Mouse (Mus musculus) embryo, embryonic 11.5 days (tissue): ENCODE measurements at regions not wholly inside any gene's neighbourhood (a gene's known extent, or its start where the extent isn't known, plus 50 kb on each side); places are given as distances from the start of the nearest gene placed in this dataset.

Experiments
- DNase-seq: peaks from one replicate; pipeline ENCODE4 v3.0.0-alpha.2; 2012; ENCODE audit warnings: low read depth, low spot score

DNA sequence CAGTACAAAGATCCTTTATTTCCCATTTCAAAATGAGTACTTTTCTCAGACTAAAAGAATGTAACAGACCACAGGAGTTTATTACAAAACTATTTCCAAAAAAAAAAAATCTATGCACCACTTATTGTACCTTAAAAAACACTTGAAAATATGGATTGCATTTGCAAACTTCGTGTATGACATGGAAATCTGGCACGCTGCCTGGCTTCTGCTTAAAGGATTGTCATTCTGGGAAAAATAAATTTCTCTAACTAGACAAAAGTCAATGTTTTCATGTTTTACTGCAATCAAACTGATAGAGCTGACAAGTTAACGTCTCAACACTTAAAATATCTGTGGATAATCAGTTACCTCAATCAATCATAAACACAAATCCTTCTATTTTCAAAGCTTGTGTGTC lies 205.5 kb upstream of the Nr2f1 start:
- no peak for DNase-seq

DNA sequence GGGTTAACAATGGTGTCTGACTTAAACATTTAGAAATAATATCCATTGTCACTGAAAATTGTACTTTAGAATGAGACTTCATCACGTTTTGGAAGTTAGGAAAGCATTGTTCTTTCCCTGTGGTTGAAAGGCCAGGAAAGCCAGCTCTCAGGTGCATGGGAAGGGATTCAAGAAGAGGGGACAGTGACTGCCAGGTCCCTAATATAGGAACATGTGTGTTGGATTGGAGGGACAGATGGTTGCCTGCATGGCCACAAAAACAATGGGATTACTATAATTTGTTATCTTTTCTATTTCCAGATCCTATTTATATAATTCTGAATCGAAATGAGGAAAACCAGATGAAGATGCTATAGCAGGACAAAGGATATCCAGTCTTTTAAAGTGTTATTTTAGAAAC lies 184.2 kb upstream of the Nr2f1 start:
- no peak for DNase-seq

DNA sequence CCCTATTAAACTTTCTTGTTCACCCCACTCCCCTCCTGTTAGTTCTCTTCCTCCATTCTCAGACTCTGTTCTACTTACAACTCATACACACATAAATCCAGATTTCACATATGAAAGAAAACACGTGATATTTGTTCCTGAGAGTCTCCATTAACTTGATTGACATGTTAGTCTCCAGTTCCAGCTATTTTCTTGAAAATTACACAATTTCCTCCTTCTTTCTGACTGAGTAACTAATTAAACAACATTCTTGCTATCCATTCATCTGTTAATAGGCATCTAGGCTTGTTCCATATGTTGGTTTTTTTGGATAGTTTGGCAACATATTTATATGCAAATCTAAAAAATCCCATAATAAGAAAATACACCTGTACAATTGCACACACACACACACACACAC lies 161.7 kb upstream of the Nr2f1 start:
- DNase-seq: no peak

- DNase-seq: no peak
These were observed 149.3 kb upstream of the Nr2f1 start for GRCm38 (mm10) chr13:78348830-78349229.

DNA sequence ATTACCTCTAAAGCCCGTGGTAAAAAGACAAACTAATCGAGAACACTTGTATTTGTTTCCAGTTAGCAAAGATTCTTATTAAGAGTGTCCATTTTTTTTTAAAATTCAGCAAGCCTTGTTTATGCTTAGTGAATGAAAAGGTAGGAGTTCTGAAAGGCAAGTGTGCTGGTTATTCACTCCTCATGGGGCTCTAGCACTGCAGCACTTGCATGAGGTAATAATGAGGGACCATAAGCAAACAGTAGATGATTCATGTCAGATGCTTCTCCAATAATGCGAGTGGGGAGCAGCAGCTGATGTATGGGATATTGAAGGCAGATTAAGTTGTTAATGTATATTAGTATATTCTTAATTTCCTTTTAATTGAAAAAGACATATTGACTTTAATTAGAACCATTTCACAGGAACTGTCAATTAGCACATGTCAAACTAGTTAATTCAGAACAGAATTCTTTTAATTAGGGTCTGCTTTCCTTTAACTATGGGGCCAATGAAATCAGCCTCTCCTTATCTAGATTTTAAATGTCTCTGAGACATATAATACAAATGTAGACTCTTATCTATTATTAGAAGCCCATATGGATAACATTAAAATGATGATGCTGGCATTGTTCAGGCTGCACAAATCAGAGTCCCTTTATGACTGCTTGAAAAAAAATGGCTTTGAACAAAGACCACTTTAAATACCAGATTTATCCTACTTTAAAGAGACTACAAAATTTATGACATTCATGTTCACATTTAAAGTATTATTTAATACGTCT lies 125.1 kb upstream of the Nr2f1 start:
- no peak for DNase-seq

DNA sequence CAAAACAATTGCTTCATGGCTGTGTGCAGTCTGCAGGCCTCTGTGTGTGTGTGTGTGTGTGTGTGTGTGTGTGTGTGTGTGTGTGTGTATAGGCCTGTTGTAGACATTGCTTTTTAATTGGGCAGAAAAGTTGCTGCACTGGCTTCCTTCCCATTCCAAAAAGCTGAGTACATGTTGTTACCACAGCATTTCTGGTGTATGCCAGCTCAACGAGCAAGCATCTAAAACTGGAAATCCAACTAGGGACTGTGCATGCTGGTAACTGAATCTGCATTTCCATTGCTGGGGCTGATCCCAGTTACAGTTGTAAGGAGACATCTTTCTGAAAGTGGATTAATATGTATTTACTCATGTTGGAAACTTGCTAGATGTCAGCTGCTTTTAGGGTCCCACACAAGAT lies 123.6 kb upstream of the Nr2f1 start:
- no peak for DNase-seq

DNA sequence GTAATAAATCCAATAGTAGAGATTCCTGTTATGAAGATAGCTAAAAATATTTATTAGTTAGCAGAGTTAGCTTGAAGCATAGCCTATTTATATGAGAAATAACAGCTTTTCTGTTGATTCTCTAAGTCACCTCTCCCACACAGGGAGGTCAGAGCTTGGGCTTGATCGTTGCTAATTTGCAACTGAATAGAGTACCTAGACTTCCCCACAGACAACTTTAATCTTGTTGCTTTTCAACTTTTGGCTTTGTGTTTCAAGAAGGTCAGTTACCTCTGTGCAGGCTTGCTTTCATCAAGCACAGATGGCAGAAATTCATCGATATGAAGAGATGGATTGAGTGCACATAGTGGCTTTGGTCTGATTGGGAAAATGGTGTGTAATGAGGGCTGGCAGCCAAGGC lies 118.9 kb upstream of the Nr2f1 start:
- DNase-seq: no peak

DNA sequence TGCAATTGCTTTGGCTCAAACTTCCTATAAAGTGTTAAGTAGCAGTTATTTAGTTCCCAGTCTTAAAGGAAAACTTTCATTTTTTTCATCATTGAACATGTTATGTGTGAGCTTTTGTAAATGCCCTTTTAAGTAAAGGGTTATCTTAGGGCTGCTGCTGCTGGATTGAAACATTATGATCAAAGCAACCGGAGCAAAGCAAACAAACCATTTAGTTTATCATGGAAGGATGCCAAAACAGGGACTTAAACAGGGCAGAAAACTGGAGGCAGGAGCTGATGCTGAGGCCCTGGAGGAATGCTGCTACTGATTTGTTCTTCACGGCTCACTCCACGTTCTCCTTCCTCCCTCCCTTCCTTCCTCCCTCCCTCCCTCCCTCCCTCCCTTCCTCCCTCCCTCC lies 111.3 kb upstream of the Nr2f1 start:
- no peak for DNase-seq
